Mouse (Mus musculus) embryo, embryonic 11 days (tissue): ENCODE measurements at regions not wholly inside any gene's neighbourhood (a gene's known extent, or its start where the extent isn't known, plus 50 kb on each side); places are given as distances from the start of the nearest gene placed in this dataset.
A peak's percentile ranks its signal among the peaks of the same experiment; 100 is the strongest.

ENCODE experiments used
- DNase-seq: peaks from one replicate; pipeline ENCODE4 v3.0.0-alpha.2; 2015

DNA sequence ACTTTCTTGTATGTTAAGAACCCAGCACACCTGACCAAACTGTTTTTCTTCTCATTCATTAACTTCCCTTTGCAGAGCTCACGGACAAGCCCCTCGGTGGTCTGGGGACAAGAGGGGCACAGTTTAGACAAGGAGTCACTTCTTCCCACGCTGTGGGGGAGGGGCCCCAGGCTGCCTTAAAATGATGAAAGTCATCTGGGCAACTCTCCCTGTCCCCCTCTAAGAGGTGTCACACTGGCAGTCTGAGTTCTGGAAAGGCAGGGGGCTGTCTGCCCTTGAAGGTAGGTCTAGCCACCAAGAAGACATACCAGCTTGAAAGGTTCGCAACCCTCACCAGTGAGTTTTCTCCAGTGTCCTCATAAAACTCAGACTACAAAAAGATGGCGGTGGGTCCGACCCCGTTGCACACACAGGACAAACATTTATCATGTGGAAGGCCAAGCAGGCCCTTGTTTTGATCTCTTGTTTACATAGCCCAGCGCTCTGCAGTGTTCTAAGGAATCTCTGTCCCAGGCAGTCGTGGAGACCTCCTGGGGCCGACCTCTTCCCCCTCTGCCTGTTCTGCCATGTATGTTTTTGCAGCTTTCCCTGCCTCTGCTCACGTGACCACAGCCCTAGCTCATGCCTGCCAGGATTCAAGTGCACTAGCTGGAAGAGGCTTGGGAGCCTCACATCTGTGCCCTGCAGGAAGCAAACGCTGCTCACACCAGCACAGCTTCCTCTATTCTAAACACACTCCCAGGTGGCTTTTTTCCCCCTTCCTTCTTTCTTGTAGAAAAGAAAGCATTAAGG is 259.2 kb downstream of the Cxcl12 start:
- peak; percentile 71 for DNase-seq

DNA sequence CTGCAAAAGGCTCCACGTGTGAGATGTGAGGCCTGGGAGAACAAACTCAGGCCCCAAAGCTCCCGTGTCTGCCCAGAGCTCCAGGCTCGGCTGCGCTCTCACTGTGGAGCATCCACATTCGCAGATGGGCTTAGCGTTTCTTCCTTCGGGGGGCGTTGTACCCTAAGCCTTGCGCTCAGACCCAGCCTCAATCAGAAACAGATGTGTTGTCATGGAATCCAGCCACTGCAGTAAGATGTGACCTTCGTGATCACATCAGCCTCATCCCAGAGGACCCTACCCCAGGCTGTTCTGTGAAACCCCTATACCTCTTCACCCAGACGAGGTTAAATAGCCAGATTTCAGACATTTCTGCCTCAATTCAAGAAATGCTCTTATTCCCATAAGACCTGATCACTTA is 260.1 kb downstream of the Cxcl12 start:
- DNase-seq: peak; percentile 80

DNA sequence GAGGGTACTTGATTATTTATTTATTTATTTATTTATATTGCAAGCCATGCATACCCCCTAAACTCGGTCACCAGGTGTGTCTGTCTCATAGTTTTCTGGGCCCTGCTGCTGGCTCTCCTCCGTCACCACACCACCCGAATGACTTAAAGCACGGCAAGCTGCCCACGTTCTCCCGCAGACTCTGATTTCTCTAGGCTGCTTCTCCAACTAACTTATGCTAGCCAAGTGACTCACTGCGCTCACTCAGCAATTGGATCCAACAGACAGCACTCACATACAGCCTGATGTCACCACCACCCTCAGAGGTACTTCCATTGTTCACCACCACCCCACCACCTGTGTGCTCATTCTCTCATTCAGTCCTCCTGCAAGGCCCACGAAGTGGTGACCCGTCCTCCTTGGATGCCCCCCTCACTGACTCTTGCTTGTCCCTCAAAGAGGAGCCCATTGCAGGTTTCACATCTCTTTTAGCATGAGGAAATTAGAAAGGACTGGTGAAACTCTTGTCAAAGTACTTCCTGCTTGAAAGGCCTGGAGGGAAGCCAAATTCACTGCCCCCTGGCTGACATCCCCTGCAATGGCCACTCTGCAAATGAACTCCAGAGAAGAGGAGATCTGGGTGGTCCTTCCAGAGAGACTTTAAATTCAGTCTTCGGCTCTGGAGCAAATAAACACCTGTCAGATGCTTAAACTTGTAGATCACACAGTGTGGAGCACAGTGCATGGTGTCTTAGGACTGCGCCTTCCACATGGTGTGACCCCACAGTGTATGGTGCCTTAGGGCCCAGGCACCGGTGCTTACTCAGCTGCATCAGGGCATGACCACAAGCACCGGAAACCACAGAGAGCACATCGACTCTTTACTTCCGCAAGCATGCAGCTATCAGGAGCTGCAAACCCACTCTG is 262.8 kb downstream of the Cxcl12 start:
- DNase-seq: peak; percentile 60

DNA sequence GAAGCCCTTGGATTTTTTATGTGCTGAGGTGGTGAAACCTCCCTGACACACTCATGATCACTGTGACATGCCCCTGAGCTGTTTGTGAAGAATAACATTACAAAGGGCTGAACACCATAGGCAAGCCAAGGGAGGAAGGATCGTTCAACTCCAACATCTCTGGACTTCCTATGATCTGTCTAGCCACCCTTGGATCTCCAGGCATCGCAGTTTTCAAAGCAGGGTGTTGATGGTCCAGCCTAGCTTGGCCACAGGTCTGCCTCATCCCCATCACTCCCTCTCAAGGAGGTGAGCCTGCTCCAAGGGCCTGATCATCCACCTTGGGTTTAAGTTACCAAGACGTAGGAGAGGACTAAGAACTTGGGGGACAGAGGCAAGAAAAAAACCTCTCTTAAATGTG is 268.5 kb downstream of the Cxcl12 start:
- DNase-seq: no peak

DNA sequence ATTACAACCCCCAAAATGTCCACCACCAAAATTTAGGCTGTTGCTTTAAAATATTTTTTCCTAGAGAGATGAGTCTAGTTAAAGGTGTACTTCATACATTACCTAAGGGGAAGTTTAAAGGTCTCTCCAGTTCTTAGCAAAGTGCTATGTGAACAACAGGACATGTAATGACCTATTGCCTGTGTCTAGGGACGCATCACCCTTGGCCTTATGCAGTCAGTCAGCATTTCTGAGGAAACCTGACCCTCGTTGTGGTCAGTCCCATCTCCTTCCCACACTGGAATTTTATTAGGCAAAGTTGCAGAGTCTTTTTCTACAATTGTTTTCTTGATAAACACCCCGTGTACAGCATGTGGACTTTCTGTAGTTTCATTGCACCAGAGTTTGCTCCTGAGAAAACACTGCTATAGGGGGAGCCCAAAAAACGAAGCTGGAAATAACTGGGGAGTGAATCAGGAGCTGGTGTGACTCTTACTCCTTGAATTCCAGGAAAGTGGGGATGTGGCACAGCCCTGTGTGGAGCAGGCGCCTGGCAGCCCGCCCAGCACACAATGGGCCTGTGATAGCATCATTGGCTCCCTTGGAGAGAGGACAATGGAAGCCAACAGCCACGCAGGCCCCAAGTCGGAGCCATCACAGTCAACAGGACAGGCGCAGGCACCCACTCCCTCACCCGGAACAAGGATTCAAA is 269.2 kb downstream of the Cxcl12 start:
- no peak for DNase-seq

DNA sequence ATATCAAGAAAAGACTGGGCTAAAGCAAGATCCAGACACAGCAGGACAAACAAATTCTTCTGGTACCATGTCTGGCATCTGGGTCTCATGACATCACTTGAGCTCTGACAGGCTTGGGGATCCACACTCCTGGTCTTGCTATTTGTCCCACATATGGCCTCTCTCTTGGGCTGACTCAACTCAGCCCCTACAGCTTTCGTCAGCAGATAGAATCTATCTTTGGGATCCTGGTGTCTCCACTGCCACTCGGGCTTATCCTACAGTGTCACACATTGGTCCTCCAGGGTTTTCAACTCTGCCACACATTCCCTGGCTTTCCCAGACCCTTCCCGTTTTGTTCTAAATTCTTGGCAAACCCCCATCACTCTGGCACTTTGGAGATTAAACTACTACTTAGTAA is 280.3 kb downstream of the Cxcl12 start:
- DNase-seq: no peak

DNA sequence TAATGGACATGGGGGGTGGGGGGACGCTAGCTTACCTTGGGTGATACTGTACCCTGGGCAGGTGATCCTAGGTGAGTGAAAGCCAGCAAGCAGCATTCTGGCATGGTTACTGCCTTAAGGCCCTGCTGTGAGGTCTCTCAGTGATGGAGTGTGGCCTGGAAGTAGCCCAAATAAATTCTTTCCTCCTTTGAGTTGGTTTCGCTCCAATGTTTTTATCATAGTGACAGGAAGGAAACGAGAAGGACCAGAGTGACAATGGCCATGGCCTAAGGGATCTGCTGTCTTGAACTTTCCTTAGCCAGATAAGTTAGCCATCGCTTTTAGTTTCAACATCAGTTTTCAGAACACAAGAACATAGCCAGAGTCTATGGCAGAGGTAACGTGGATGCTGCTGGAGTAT is 282.7 kb downstream of the Cxcl12 start:
- no peak for DNase-seq

DNA sequence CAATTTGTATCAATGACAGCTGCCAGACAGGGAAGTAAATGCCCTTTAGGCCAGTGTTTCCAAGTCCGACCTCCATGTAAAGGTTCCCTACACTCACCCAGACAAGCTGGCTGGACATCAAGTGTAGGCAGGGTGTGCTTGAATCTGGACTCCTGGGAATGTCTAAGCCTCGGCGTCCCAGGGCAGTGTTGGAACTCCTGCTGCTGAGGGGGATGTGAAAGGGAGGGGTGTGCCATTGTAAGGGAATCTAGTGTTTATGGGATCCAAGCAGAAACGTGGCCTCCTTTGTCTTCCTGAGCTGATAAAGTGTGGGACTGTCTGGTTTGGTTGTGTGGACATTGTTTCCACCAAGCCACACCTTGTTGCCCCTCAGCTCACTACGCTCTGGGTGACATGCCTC is 291.9 kb downstream of the Cxcl12 start:
- no peak for DNase-seq

DNA sequence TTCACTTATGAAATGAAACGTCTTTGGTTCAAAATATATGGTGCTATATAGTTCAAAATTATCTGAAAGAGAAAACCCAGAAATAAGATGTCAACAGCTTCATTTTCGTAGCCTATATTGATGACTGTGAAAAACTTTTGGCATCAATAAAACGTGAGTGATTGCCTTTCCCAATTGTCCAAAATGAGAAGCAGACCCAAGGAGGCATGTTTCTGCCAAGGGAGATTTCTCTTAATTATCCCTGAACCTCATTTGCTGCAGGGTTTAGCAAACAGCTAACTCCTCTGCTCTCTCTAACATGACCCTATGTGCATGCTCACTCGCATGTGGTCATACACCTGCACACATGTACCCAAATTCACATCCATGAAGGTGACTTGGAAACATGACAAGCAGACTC is 296.8 kb downstream of the Cxcl12 start:
- no peak for DNase-seq

DNA sequence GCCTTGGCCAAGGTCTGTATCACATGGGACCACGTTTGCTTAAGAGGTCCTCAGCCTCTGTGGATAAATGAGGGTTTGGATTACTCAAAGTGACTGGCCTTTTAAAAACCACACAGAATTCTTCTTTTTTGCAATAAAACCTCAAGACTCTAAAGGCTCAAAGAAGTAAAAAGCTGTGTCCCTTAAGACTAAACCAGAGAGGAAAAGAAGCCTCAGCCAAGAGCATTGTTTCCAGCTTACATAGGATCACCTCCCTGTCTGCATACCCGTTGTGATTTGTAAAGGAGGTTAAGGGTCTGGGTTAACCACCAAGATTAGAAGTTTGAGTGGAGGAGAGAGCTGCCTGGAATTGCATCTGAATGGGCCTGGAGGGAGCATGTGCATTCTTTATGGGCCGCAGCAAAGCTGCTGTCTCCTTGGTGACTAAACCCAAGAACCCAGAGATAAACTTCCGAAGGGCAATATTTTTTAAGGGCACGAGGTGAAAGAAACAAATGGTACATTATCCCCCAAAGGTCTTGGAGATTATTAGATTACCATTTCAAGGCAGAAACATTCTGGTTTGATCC is 297.4 kb downstream of the Cxcl12 start:
- DNase-seq: no peak

DNA sequence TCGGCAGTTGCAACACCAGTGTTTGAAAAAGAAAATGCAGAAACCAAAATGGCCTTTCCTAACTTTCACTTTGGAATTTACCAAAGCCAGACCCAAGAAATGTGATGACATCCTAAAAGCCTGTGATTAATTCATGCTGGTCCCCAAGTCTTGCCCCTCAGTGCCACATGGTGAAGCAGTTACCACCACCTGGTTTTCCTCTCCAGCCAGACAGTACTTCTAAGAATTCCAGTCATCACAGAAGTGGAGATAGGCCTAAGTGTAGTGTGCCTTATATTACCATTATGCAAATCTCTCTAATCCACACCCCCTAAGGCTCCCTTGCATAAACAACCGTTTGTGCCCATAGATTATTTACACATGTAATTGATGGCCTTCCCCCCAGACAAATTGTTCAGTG is 311.0 kb downstream of the Cxcl12 start:
- peak; percentile 36 for DNase-seq

DNA sequence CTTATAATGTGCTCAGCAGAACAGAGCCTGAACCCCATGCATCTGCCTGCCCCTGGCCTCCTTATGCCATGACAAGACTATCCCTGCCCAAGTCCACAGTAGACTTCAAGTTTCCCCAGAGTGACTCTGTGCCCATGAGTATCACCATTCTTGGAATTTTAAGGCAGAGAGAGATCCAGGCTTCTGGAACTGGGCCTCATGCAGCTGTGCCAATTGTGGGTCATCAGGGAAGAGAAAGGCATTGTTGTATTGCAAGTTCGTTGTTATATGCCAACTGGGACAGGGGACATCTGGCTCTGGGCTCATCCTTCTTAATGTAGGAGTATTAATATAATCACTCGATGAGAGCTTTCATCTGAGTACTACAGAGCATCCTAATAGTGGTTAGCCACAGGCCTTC is 312.1 kb downstream of the Cxcl12 start:
- no peak for DNase-seq

DNA sequence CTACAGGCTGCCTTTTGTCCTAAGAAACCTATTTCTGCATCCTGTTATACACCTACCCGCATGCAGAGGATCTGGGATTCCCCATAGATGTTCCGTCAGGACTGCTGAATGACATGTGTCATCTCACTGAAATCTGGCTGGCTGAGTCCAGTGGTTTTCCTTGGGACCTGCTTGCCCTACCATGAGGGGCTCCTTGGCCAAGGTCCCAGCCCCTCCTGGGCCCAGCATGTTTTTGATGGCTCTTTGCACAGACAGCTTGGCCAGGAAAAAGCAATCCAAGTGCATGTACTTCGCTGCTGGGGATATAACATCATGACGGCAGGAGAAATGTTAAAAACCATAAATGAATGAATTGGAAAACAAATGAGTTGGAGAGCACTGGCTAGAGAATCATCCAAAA is 320.8 kb downstream of the Cxcl12 start:
- DNase-seq: no peak

DNA sequence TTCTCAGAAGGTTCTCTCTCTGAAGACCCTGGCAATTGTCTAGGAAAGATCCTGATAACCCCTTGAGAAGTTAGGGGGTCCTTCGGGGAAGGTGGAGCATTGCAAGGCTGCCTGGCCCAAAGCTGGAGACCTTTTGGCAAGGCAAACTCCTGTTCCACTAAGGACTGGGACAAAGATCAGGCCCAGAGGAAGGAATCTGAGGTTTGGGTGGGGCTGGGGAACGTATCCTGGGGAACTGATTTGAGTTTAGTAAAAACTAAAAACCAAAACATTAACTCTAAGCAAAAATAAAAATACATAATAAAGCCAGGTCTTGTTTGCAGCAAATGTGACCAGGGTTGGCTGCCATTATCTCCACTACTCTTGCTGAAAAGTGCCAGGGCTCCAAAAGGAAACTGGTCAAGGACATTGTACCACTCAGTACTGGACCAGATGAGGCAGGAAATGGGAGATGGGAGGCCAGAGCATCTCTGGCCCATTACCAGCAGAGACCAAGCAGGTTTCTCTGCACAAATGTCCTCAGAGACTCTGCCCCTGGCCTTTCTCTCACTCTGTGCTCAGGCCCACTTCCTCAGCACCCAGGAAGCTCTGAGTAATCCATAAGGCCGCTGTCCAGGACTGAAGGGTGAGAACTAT is 321.5 kb downstream of the Cxcl12 start:
- DNase-seq: no peak

DNA sequence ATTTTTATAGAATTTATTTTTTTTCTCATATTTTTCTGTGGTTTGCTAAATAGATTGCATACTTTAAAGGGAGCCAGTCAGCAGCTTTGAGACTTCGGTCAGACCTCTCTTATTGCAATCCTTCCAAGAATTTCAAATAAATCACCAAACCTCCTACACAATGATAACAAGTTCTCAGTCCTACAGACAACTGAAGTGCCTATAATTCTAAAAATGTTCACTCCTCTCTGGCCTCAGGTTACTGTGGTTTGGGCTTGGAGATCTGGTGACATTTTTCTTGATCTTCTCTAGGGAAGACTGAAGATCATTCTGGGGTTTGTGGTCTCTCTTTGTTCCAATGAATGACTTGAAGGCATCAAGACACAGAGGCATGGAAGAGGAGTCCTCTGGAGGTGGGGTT is 326.6 kb downstream of the Cxcl12 start:
- DNase-seq: no peak

DNA sequence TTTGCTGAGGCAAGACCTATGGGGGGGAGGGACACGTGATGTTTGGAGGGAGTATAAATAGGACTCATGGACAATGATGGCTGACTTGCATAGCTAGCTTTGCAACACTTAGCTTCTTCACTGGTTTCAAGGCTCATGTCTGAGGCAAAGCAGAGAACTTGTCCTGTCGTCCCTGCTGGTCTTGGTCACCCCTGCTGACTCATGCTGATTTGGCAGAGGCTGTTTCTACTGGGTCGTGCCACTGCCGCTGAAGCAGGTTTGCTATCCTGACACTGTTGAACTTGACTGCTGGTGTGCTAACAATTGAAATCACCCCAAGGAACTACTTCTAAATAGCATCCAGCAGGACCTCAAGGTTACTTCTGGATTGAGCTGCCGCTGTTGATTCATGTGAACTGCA is 329.0 kb downstream of the Cxcl12 start:
- no peak for DNase-seq

DNA sequence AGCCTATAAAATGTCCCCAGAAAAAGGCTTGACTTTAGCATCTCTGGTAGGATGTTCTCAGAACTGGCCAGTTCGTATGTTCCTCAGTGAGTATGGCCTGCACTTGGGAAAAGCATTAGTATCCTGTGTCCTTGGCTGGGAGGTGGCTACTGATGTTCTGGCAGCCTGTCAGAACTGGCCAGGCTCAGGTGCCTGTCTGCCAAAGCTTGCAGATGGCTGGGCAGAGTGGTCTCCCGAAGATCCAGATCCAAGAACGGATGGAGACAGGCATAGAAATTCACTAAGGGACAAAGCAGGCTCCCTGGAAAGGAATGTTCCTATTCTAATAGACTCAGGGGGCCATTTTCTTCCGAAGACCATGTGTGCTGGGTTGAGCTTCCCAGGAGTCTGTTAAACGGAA is 329.6 kb downstream of the Cxcl12 start:
- DNase-seq: no peak

DNA sequence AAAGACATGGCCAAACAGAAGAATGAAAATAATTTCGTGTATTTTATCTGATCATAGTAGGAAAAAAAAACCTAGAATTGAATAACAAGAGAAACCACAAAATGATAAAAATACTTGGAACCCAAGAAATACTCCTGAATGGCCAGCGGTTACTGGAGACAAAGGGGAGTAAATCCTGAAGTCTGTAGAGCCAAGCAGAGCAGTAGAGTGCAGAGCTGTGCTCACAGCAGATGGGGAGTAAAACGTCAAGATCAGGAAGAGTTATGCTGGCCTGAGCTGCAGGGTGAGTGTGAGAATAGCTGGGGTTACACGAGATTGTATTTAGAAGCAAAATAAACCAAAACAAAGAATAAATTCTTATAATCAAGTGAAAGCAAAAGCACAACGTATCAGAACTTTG is 334.0 kb downstream of the Cxcl12 start:
- DNase-seq: no peak

DNA sequence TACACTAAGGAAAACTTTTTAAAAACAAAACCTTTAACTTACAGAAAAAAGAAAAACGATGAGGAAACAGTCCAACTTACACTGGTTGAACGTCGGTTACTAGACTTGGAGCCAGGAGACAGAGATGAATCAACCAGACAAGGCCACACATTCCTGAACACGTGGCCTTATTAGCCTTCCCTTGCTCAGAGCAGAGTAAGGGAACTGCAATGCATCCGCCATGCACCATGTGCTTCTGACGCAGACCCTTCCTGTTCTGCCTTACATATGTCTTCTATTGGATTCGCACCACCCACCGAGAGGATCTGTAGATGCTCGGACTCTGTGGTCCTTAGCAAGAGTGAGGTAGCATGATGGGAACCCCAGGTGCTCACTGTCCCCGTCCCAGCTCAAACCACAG is 336.2 kb upstream of the Zfp637 start:
- peak; percentile 33 for DNase-seq

DNA sequence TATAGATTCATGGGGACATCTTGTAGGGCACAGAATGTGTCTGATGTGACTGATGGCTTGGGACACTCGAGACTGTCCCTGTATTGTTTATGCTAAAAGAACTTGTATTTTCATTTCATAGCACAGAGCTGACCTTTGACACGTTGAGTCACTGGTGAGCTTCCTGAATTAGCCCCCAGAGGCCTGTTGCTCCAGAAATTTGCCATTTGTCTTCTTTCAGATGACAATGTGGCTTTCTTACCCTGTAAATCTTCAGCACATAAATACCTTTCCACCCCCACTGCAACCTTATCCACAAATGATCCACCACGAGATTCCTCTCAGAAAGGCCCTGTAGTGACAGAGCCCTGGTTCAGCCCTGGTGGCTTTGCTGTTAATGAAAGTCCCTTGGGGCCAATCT is 335.5 kb upstream of the Zfp637 start:
- DNase-seq: peak; percentile 71

DNA sequence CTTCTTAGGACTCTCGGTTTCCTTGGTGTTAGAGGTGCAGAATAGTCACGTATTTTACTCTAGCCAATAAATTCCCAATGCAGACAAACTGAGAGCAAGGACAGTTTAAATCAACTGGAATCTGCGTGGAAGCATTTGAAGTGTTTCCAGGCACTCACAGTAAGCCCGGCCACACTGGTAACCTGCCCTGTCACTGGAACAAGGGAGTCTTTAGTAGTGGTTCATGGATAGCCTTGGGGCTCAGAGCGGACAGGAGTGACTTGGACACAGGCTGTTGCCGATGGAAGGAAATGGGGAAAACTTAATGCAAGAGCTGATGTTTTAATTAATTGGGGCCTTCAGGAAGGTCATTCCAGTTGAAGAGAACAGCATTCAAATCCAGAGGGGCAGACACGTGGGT is 334.4 kb upstream of the Zfp637 start:
- no peak for DNase-seq

DNA sequence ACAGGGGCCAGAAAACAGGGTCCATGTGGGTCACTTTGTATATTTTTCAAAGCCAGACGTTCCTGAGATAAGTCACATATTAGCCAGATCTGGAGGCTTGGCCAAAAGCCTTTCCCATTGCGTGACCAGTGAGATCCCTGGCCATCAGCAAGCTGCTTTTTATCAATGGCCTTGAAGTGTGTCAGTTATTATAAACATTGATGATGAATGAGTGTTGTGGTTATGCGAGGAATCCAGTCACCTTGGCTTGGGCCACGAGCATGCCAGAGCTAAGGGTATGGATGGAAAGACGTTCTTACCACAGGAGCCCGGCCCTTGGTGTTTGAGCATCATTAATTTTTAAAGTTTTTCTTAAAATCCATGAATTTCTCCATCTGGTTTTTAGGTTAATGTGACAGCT is 332.1 kb upstream of the Zfp637 start:
- no peak for DNase-seq

DNA sequence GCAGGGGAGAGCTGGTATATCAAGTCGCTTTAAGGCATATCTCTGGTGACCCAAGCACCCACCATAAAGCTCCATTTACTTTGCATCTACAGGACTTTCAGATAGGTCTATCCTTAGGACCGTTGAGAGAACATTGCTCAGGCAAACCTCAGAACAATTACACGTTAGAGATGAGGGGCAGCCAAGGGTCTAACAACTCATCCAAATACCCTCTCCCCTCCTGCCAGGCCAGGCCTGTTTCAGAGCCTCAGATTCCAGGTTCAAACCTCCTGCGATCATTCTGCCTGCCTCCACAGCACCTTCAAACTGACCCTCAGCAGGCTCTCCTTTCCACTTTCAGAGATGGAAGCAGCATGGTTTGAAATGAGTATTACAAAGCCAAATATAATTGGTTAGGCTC is 331.0 kb upstream of the Zfp637 start:
- no peak for DNase-seq
